Mouse (Mus musculus) limb, embryonic 14.5 days (tissue): ENCODE measurements around the gene Fam117a. TPM values are rescaled to one million over a fixed set of nuclear protein-coding genes. Genes with fewer than 3 reads are reported as not detected.

Source experiments
- ATAC-seq: fragments of 200-750 bp; cut with Nextera tagmentation; 2 replicates; pipeline ENCODE4 v1.8.0; 2017; ENCODE audit warnings: low read depth, moderate number of reproducible peaks, moderate TSS enrichment; ENCODE audit not compliant: low FRiP score
- DNase-seq: peaks from one replicate; pipeline ENCODE4 v3.0.0-alpha.2; 2015; ENCODE audit warnings: low spot score
- H3K27ac ChIP-seq: fragments of 300-500 bp; sonication (generic); replicated peaks from 2 replicates; pipeline ENCODE4 v1.5.1; 2014; ENCODE audit warnings: low read depth, mild to moderate bottlenecking, low read length, moderate library complexity, mixed read lengths
- H3K27me3 ChIP-seq: fragments of 300-500 bp; sonication (generic); 2 replicates; pipeline ENCODE4 v1.6.1; 2014; ENCODE audit warnings: low read length, mixed read lengths; ENCODE audit not compliant: control insufficient read depth, insufficient read depth
- H3K36me3 ChIP-seq: fragments of 300-500 bp; sonication (generic); 2 replicates; pipeline ENCODE4 v1.6.1; 2014; ENCODE audit warnings: mild to moderate bottlenecking, low read length, moderate library complexity, mixed read lengths; ENCODE audit not compliant: control insufficient read depth, insufficient read depth
- H3K4me1 ChIP-seq: fragments of 300-500 bp; sonication (generic); 2 replicates; pipeline ENCODE4 v1.6.1; 2014; ENCODE audit warnings: antibody characterized with exemption, low read length, mixed read lengths; ENCODE audit not compliant: control insufficient read depth, insufficient read depth
- H3K4me2 ChIP-seq: fragments of 300-500 bp; sonication (generic); replicated peaks from 2 replicates; pipeline ENCODE4 v1.6.1; 2014; ENCODE audit warnings: low read depth, mild to moderate bottlenecking, low read length, moderate library complexity; ENCODE audit not compliant: severe bottlenecking
- H3K4me3 ChIP-seq: fragments of 300-500 bp; sonication (generic); replicated peaks from 2 replicates; pipeline ENCODE4 v1.5.1; 2014; ENCODE audit warnings: low read length
- H3K9ac ChIP-seq: fragments of 300-500 bp; sonication (generic); 2 replicates; pipeline ENCODE4 v1.6.1; 2014; ENCODE audit warnings: mild to moderate bottlenecking, low read depth, low read length, moderate library complexity; ENCODE audit not compliant: severe bottlenecking
- H3K9me3 ChIP-seq: fragments of 300-500 bp; sonication (generic); 2 replicates; pipeline ENCODE4 v1.6.1; 2016; ENCODE audit warnings: low read length; ENCODE audit not compliant: control insufficient read depth
- POLR2A ChIP-seq: fragments of 200-500 bp; IDR thresholded peaks from 2 replicates; pipeline ENCODE4 v1.8.0; 2012; ENCODE audit warnings: inconsistent platforms, mild to moderate bottlenecking, moderate library complexity, borderline replicate concordance; ENCODE audit not compliant: insufficient read depth, insufficient read length; ENCODE audit errors: extremely low read depth
- WGBS: fragments of 180-500 bp; shearing (Covaris S2); extraction: QIAGEN DNeasy Blood & Tissue Kit; methylation state at CpG from one replicate; pipeline ENCODE4 v1.1.7; 2014; 5-methylcytosine and 5-hydroxymethylcytosine counted together
- polyA plus RNA-seq, 2 experiments: library from polyadenylated mRNA; depleted of rRNA in 1 of 2; stranded (reverse) in 1 of 2; unstranded in 1 of 2; fragments of >200 nt; fragmentation: Nextera tagmentation in 1 of 2; extraction: Ambion mirVana in 1 of 2; gene quantifications; 2 replicates each; pipeline versions ENCODE4 v1.2.1 to v1.2.3; 2012 to 2014

The Fam117a gene
- polyA plus RNA-seq, 2 experiments: 19.3 to 48.3 TPM

DNA sequence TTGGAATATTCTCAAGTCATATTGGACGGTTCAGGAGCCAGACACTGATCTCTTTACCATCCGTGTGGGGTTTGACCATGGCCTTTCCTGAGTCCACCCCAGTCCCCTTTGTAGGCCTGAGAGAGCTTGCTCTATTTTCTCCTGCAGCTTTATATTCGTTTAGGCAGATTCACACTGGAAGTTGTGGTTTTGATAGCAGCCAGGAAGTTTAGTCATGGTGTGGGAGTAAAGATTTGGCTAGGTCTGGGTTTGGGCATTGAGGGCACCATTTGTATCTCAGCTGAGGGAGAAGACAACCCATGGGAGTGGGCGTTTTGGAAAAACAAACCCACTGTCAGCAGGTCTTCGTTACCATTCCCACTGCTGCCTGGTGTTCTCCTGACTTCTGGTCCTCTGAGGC is 42.7 kb downstream of the Fam117a start:
- no peak overlapping the region for H3K9ac ChIP-seq
- 85% methylated on average over 5 of the region's 5 CpGs for WGBS
- no peak overlapping the region for H3K4me2 ChIP-seq
- ATAC-seq: no peak
- no peak for DNase-seq
- peaks cover 70% of the 10 kb centered on the region for H3K36me3 ChIP-seq
- no peaks in the 10 kb centered on the region for H3K4me1 ChIP-seq
- no peak overlapping the region for H3K4me3 ChIP-seq
- no peaks in the 10 kb centered on the region for H3K27me3 ChIP-seq
- no peak overlapping the region for H3K27ac ChIP-seq
- TF ChIP-seq POLR2A: no peak
- no peaks in the 10 kb centered on the region for H3K9me3 ChIP-seq

- H3K4me2 ChIP-seq: no peak overlapping the region
- H3K9ac ChIP-seq: no peak overlapping the region
- 95% methylated on average over 7 of the region's 7 CpGs for WGBS
- no peak for ATAC-seq
- H3K27me3 ChIP-seq: no peaks in the 10 kb centered on the region
- no peaks in the 10 kb centered on the region for H3K4me1 ChIP-seq
- no peak overlapping the region for H3K27ac ChIP-seq
- DNase-seq: no peak
- no peaks in the 10 kb centered on the region for H3K9me3 ChIP-seq
- peaks cover 58% of the 10 kb centered on the region for H3K36me3 ChIP-seq
- H3K4me3 ChIP-seq: no peak overlapping the region
- no peak for TF ChIP-seq POLR2A
Measured at GRCm38 (mm10) chr11:95380711-95381110, 43.9 kb downstream of the Fam117a start.

GRCm38 (mm10) chr11:95381146-95381545 is 44.3 kb downstream of the Fam117a start:
- H3K4me3 ChIP-seq: no peak overlapping the region
- H3K9me3 ChIP-seq: no peaks in the 10 kb centered on the region
- no peak overlapping the region for H3K4me2 ChIP-seq
- H3K27ac ChIP-seq: no peak overlapping the region
- no peaks in the 10 kb centered on the region for H3K4me1 ChIP-seq
- 80% methylated on average over 1 of the region's 1 CpGs for WGBS
- peaks cover 54% of the 10 kb centered on the region for H3K36me3 ChIP-seq
- no peak overlapping the region for H3K9ac ChIP-seq
- no peak for TF ChIP-seq POLR2A
- no peaks in the 10 kb centered on the region for H3K27me3 ChIP-seq
- no peak for ATAC-seq
- no peak for DNase-seq

GRCm38 (mm10) chr11:95383331-95383986 is 46.6 kb downstream of the Fam117a start:
- TF ChIP-seq POLR2A: no peak
- H3K4me3 ChIP-seq: no peak overlapping the region
- WGBS: 82% methylated on average over 5 of the region's 5 CpGs

DNA sequence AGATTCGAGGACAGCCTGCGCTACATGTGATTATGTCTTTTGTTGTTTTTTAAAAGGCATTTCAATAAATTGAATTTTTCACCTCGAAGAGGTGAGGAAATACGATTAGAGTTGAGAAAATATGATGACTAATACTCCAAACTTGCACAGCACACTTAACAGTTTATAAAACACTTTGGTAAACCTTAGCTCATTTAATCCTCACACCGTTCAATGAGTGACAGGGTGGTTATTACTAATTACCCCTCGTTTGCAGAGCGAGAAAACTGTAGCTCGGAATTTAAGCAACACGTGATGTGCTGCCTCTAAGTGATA is 47.1 kb downstream of the Fam117a start:
- Histone ChIP-seq H3K36me3 (peaks cover 55% of the 10 kb centered on the region), H3K27ac (no peak overlapping the region), H3K4me1 (no peaks in the 10 kb centered on the region), H3K27me3 (no peaks in the 10 kb centered on the region), H3K4me3 (peak overlapping the region; percentile 66), H3K9ac (peak overlapping the region; percentile 86), H3K4me2 (peak overlapping the region; percentile 45), H3K9me3 (no peaks in the 10 kb centered on the region)
- DNase-seq (no peak), ATAC-seq (no peak)
- TF ChIP-seq POLR2A: no peak
- 43% methylated on average over 9 of the region's 9 CpGs for WGBS

More at GRCm38 (mm10) chr11:95383331-95383986, 46.6 kb downstream of the Fam117a start:
- Histone ChIP-seq H3K4me2 (no peak overlapping the region), H3K9me3 (no peaks in the 10 kb centered on the region), H3K27ac (no peak overlapping the region), H3K27me3 (no peaks in the 10 kb centered on the region), H3K36me3 (peaks cover 54% of the 10 kb centered on the region), H3K9ac (no peak overlapping the region), H3K4me1 (no peaks in the 10 kb centered on the region)
- DNase-seq: no peak
- no peak for ATAC-seq
